Mouse (Mus musculus): ENCODE results near the gene Igf2bp3.

The Igf2bp3 gene

DNA sequence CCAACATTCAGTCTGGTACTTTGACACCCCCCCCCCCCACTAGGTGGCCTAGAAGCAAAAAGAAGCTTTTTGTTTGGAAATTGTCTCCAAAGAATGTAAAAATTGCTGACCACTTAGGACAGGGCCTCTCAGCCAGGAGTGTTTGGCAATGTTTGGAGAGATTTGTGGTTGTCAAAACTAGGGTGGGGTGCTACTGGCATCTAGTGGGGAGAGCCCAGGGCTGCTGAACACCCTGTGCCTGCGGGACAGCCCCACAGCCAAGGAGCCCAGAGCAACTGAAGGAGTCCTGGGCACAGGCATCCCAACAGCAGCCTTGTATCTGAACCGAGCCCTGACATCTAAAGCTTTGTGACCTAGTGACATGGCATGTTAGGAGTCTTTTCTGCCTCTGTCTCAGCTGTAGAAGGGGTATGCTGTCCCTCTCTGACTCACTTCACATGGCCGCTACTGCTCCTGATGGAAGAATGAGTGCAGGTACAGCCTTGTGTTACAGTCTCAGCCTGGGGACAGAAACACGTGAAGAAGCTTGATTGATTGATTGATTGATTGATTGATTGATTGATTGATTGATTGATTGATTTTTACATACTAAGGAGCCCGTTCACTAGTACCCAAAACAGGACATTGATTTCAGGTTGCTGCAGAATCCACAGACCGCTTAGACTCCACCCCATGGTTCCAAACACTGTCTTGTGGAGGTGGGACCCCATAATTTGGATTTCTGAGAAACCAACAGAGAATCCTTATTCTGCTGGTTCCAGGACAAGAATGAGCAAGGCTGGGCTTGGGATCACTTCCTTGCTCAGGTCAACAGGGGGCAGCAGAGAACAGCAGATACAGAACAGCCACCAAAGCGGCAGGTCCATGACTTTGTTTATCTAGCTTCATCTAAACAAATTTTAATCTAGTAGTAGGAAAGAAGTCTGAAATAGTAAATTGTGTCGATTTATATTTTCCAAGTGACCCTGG lies 157.4 kb downstream of the Igf2bp3 start:
- peak; percentile 79 for DNase-seq

DNA sequence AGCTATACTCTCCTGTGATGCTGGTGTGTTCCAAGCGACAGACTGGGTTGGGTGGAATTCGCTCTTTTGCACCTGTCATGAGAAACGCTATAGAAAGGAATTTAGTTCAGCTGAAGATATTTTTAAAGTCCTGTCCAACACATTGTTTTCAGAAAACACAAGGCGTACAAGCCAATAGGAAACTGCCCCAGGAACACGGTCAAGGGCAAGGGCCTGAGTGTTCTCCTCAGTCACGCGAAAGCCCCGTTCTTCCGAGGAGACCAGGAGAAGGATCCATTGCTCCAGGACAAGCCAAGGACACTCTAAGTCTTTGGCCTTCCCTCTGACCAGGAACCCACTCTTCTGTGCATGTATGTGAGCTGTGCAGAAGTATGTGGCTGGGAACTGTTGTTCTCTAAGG lies 158.7 kb downstream of the Igf2bp3 start:
- no peak for DNase-seq

DNA sequence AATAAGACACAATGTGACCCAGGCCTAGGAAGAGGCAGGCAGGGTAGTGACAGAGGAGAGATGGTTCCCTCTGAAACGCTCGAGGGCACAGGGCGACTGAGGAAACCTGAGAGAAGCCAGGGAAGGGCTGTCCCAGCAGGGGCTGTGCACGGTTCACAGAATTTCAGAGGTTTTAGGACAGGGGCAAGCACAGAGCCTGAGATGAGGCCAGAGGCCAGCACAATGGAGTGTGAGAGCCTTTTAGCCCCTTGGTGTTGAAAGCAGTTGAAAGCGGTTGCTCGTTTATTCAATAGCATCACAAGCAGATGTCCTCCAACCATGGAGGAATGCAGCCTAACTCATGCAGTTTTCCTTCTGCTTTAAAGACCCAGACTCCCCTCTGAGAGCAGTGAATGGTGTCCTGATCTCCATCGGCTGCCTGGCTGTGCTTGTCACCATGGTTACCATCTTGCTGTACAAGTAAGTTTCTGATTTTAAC lies 159.5 kb downstream of the Igf2bp3 start:
- DNase-seq = no peak

DNA sequence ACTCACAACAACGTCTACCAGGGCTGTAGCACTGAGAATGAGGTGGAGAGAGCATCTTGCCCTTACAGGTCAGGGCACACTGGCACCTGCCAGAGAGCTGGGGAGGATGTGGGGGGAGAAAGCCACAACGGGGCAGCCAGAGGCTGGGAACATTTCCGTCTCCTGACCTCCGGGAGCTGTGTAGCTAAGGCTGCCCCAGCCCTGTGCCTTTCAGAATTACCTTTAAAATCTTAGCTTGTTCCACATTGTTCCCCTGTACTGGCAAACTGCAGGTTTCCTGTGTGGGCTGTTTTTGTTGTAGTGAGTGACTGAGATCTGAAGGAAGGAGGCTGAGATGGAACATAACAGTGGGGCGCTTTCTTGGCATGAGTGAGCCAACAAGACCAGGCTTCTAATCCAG lies 162.6 kb downstream of the Igf2bp3 start:
- no peak for DNase-seq

DNA sequence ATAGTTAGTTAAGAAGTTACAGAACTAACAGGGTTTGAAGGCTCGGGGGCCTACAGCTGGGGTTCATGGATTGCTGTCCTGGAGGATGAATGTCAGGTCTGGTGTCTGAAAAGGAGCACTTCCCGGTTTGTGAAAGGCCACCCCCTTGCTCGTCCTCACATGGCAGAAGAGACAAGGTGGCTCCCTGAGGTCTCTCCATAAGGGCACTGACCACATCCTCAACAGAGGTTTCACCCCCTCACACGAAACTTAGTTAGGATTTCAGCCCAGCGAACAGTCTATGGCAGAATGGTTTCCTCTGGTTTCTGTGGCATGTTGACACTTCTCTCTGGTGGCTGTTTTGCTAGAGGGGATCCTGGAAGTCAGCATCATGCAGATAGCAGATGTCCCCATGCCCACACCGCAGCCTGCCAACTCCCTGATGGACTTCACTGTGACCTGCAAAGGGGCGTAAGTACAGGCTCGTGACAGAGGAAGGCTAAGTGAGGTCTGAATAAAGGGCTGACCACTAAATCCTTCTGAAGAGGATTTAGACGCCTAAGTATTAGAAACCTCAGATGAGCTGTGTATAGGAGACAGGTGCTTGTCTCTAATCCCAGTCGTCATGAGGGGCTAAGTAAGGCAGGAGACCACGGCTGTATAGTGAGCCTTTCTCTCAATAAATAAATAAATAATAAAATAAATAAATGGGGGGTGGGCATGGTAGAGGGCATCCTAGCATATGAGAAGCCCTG lies 163.9 kb downstream of the Igf2bp3 start:
- no peak for DNase-seq

DNA sequence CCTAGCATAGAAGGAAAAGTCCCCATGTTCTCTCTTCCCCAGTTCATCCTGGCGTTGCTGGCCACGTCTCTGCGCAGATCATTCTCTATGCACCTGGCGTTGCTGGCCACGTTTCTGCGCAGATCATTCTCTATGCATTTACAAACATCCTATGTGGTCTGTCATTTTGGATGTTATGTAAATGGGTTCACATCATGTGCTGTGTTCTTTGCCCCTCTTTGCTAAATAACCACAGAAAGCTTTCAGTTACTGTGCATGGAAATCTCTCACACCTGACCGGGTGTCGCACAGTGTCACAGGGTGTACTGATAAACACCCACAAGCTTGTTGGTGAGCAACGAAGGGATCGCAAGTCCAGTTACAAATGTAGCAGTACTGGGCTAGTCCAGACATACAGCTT lies 166.4 kb downstream of the Igf2bp3 start:
- no peak for DNase-seq

DNA sequence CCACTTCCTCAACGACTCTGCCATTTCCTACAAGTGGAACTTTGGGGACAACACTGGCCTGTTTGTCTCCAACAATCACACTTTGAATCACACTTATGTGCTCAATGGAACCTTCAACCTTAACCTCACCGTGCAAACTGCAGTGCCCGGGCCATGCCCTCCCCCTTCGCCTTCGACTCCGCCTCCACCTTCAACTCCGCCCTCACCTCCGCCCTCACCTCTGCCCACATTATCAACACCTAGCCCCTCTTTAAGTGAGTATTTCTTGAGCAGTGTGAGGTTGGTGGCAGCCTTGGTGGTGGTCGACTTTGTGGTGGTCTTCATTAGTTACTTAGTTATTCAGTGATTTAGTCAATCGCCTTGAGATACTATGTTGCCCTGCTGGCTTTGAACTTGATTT lies 166.9 kb downstream of the Igf2bp3 start:
- DNase-seq = no peak

DNA sequence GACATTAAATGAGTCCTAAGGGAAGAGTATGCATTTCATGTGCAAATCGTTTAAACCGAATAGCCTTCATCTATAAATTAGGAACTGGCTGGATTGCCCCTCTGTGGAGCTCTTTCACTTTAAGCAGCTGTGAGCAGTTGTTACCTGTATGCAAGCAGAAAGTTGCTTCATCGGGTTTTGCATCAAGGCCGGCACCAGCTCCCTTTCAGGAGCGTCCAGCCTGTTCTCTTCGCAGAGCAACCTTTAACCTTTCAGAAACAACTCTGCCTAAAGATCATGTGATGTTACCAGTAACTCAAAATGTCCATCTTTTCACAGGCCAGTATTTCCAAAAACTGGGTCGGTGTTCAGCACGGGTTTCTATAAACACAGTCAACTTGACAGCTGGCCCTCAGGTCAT lies 167.8 kb downstream of the Igf2bp3 start:
- DNase-seq = no peak

DNA sequence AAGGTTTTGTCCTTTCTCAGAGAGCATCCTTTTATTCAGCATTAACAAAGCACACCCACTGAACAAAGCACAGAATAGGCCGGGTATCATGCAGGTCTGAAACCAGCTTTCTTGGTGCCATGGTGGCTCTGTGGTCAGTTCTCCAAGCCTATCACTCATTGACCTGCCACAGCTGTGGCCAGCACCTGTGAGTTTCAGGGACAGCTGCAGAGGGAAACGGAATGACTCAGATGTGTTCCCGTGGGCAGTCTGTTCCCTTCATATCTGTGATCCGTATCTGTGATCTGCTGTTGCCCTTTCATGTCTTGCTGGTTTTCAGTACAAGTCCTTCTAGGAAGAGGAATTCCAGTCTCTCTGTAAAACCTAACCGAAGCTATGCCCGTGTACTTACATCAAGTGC lies 168.3 kb downstream of the Igf2bp3 start:
- DNase-seq = no peak

DNA sequence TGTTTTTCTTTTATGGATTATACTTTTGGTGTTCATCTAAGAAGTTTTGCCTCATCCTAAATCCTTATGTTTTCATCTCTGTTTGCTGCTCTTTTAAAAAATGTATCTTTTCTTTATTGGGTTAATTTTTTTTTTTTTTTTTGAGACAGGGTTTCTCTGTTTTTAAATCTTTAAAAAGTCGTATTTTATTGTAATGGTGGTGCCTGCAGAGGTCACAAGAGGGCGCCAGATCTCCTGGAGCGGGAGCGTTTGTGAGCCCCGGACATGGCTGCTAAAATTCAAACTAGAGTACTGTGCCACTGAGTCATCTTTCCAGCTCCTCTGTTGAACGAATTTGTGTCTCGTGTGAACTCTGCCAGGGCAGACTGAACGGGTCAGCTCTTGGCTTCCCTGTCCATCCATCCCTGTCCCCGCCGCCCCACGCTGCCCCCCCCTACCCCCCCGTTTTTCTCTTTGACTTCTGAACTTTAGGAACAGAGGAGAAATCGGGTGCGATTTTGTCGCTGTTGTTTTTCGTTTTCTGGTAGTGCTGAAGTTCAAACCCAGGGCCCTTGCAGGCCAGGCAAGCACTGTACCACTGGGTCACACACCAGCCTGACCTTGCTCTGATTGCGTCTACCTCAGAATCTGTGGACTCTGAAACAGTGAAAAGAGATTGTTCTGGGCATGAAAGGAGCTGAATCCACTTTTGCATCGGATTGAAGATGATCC lies 175.1 kb downstream of the Igf2bp3 start:
- DNase-seq = peak; percentile 80

DNA sequence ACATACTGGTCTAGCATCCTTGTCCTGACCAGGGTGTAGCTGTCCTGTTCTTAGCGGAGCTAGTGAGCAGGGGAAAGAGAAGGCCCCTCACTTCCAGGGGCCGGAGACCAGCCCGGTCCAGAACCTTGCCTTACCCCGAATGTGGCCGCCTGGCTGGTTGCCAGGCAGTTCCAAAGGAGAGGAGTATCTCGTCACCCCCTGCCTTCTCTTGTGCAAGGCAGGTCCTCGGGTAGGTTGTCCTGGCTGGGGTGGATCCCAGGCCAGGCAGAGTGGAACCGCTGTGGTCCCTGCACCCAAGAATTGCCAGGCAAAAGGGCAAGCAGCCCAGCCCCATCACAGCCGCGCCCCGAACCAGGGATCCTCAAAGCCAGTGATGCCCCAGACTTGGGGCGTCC lies 177.5 kb downstream of the Igf2bp3 start:
- DNase-seq = no peak

DNA sequence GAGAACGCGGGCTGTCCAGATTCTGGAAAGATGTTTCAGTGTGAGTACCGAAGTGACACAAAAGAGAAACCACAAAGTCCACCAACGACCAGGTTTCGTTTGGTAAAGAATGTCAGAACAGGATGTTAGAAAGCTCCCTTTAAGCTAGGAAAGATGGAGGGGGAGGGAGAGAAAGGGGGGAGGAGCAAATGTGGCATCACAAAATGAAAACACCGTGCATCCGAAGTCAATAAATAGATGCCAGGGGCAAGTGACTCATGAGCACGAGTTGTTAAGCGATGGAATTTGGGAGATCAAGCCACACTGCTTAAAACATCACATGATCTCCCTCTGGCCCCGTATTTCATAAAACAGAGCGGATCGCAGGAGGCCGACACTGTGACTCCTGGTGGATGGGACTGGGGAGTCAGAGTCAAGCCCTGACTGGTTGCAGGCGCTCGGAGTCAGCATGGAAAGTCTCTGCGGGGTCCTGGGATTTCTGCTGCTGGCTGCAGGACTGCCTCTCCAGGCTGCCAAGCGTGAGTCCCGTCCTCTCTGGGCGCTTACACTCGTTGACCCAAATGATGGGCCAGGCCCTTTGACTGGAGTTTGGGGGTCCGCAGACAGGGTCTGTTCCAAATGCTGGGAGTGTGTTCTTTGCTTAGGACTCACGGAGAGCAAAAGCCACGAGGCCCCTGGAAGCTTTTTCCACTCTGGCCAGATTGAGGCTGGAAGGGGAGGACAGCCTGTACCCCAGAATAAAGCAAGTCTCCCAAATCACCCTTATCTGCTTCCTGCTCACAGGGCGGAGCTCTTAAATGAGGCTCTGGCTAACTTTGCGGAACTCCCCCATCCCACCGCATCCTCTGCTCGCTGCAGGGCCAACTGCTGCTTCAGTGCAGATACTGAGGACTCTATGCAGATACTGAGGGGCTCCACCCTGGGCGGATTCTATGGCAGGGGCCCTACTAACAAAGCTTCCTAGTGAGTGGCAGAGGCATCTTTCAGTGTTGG lies 178.2 kb downstream of the Igf2bp3 start, which contains the start of gene Gpnmb:
Gpnmb (plus strand) TSS at position 272 of the 993 bp plus-strand sequence.
- DNase-seq = peak; percentile 11
